Mouse (Mus musculus): ENCODE results near the gene Itln1. TPM values are rescaled to one million over a fixed set of nuclear protein-coding genes. Genes with fewer than 3 reads are reported as not detected.

The Itln1 gene
- polyA plus RNA-seq, 1 experiment from 2014 or later = not detected

DNA sequence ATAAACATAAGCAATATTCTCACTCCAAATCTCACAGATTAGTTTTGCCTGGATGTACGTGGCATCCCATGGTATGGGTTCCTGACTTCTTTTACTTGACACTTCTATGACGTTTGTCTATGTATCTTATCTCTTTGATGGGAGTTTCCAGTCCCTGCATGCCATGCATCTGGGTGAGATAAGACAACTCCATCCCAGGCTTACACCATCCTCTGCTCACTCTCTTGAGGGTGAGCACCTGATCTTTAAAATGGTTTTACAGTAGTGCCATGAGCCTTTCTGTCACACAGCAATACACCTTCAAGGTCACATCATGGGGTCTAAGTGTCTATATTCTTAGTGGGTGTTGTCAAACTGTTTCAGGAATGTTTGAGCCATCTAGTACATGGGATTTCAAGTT lies 25.2 kb upstream of the Itln1 start:
- ATAC-seq (ENCODE audit: low FRiP score, low TSS enrichment) = no peak
- Histone ChIP-seq H3K4me3 (ENCODE audit: low read length) (no peak overlapping the region), H3K27ac (ENCODE audit: low read length) (no peak overlapping the region), H3K27me3 (ENCODE audit: insufficient read depth, low read length) (no peaks in the 10 kb centered on the region), H3K36me3 (ENCODE audit: insufficient read depth, low read length) (no peaks in the 10 kb centered on the region), H3K4me1 (ENCODE audit: insufficient read depth, low read length) (no peaks in the 10 kb centered on the region), H3K9ac (replicated peaks; ENCODE audit: low read length) (no peak overlapping the region), H3K9me3 (ENCODE audit: low read length) (no peaks in the 10 kb centered on the region), H3K4me2 (replicated peaks; ENCODE audit: low read depth, low read length) (no peak overlapping the region)
- WGBS = 74% methylated on average over 2 of the region's 2 CpGs

GRCm38 (mm10) chr1:171558898-171559297 lies 23.8 kb upstream of the Itln1 start, which contains the start of gene Cd244a:
Gene Cd244a, plus strand, starts transcription at chr1:171559193.
- WGBS = 76% methylated on average over 4 of the region's 4 CpGs
- Histone ChIP-seq H3K4me2 (replicated peaks; ENCODE audit: low read depth, low read length) (no peak within 1 kb of the TSS), H3K4me1 (ENCODE audit: insufficient read depth, low read length) (no peaks in the 10 kb centered on the region), H3K9me3 (ENCODE audit: low read length) (no peaks in the 10 kb centered on the region), H3K9ac (replicated peaks; ENCODE audit: low read length) (no peak within 1 kb of the TSS), H3K4me3 (ENCODE audit: low read length) (no peak within 1 kb of the TSS), H3K36me3 (ENCODE audit: insufficient read depth, low read length) (no peaks in the 10 kb centered on the region), H3K27me3 (ENCODE audit: insufficient read depth, low read length) (no peaks in the 10 kb centered on the region), H3K27ac (ENCODE audit: low read length) (no peak within 1 kb of the TSS)
- no peak for ATAC-seq (ENCODE audit: low FRiP score, low TSS enrichment)

- Histone ChIP-seq H3K4me1 (ENCODE audit: insufficient read depth, low read length) (no peaks in the 10 kb centered on the region), H3K4me2 (replicated peaks; ENCODE audit: low read depth, low read length) (no peak overlapping the region), H3K36me3 (ENCODE audit: insufficient read depth, low read length) (no peaks in the 10 kb centered on the region), H3K27ac (ENCODE audit: low read length) (no peak overlapping the region), H3K27me3 (ENCODE audit: insufficient read depth, low read length) (no peaks in the 10 kb centered on the region), H3K9ac (replicated peaks; ENCODE audit: low read length) (no peak overlapping the region), H3K4me3 (ENCODE audit: low read length) (no peak overlapping the region), H3K9me3 (ENCODE audit: low read length) (no peaks in the 10 kb centered on the region)
- WGBS = 69% methylated on average over 6 of the region's 6 CpGs
- ATAC-seq (ENCODE audit: low FRiP score, low TSS enrichment) = no peak
These were observed 23.3 kb upstream of the Itln1 start for GRCm38 (mm10) chr1:171558407-171558806.

- no peak for ATAC-seq (ENCODE audit: low FRiP score, low TSS enrichment)
- H3K4me3 ChIP-seq (ENCODE audit: low read length) = no peak overlapping the region
These were observed 21.3 kb upstream of the Itln1 start for GRCm38 (mm10) chr1:171556366-171556765.

DNA sequence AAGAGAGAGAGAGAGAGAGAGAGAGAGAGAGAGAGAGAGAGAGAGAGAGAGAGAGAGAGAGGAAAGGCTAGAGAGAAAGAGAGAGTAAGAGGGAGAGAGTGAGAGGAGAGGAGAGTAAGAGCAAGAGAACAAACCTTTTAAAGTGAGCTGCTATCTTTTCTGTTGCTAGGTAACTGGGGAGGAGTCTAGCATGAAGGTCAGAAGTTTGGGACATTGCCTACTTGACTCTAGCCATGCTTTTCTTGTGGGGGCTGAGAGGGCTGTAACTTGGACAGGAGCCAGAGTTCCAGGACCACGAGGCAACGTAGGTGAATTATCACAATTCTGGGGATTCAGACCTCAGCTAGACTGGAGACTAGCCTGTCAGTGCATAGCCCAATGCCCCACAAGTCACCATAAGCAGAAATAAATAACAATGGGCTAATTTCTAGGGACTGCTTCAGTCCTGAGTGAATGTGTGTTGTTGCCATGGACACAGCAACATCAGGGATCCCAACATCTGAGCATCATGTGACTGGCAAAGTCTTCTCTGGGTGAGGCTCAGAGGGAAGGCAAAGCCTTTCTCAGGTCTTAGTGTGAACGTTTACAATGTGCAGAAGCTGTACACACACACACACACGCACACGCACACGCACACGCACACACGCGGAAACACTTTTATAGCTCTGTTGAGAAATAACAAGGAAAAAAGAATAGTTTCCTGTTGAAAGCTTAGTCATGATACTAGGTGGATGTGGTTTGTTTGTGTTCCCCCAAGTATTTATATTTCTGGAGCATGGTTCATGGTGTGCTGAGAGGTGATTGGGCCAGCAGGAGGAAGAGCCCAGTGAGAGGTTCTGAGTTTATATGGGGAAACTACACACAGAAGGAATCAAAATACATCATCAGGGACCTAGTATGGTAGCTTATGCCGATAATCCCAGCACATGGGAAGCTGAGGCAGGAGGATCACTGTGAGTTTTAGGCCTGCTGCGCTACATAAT lies 18.6 kb upstream of the Itln1 start:
- H3K4me2 ChIP-seq (replicated peaks; ENCODE audit: low read depth, low read length) = no peak overlapping the region
- 0 out of 2 replicates have a peak, but pooled peaks cover 3% of the 10 kb centered on the region for H3K9me3 ChIP-seq (ENCODE audit: low read length)
- H3K36me3 ChIP-seq (ENCODE audit: insufficient read depth, low read length) = no peaks in the 10 kb centered on the region
- H3K27ac ChIP-seq (ENCODE audit: low read length) = no peak overlapping the region
- no peaks in the 10 kb centered on the region for H3K4me1 ChIP-seq (ENCODE audit: insufficient read depth, low read length)
- WGBS = 80% methylated on average over 11 of the region's 11 CpGs
- H3K27me3 ChIP-seq (ENCODE audit: insufficient read depth, low read length) = no peaks in the 10 kb centered on the region
- no peak overlapping the region for H3K9ac ChIP-seq (replicated peaks; ENCODE audit: low read length)
- H3K4me3 ChIP-seq (ENCODE audit: low read length) = no peak overlapping the region
- no peak for ATAC-seq (ENCODE audit: low FRiP score, low TSS enrichment)

More at GRCm38 (mm10) chr1:171556366-171556765, 21.3 kb upstream of the Itln1 start:
- Histone ChIP-seq H3K4me2 (replicated peaks; ENCODE audit: low read depth, low read length) (no peak overlapping the region), H3K27me3 (ENCODE audit: insufficient read depth, low read length) (no peaks in the 10 kb centered on the region), H3K9me3 (ENCODE audit: low read length) (no peaks in the 10 kb centered on the region), H3K9ac (replicated peaks; ENCODE audit: low read length) (no peak overlapping the region), H3K36me3 (ENCODE audit: insufficient read depth, low read length) (no peaks in the 10 kb centered on the region), H3K27ac (ENCODE audit: low read length) (no peak overlapping the region), H3K4me1 (ENCODE audit: insufficient read depth, low read length) (no peaks in the 10 kb centered on the region)
- WGBS = 75% methylated on average over 2 of the region's 2 CpGs

GRCm38 (mm10) chr1:171552230-171552629 lies 17.1 kb upstream of the Itln1 start:
- Histone ChIP-seq H3K4me1 (ENCODE audit: insufficient read depth, low read length) (no peaks in the 10 kb centered on the region), H3K9ac (replicated peaks; ENCODE audit: low read length) (no peak overlapping the region), H3K36me3 (ENCODE audit: insufficient read depth, low read length) (no peaks in the 10 kb centered on the region), H3K4me2 (replicated peaks; ENCODE audit: low read depth, low read length) (no peak overlapping the region), H3K9me3 (ENCODE audit: low read length) (0 out of 2 replicates have a peak, but pooled peaks cover 3% of the 10 kb centered on the region), H3K27me3 (ENCODE audit: insufficient read depth, low read length) (no peaks in the 10 kb centered on the region), H3K27ac (ENCODE audit: low read length) (no peak overlapping the region), H3K4me3 (ENCODE audit: low read length) (no peak overlapping the region)
- ATAC-seq (ENCODE audit: low FRiP score, low TSS enrichment) = no peak
- WGBS = 79% methylated on average over 2 of the region's 2 CpGs

DNA sequence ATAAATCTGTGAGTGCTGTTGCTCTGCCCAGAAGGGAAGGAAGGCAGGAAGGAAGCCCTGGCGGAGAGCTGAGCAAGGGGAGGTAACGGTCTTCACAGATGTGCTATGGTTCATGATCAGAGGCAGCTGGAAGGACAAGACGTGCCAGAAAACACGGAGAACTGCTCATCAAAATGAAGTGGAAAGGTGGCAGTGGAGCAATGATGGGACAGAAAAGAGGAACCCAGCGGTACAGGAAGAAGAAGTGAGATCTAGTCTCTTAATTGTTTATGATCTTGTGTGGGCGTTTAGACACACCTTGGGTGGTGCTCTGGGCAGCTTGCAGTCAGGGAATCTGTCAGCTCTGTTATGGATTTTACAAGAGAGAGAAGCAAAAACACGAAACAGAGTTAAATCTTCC lies 16.2 kb upstream of the Itln1 start:
- 0 out of 2 replicates have a peak, but pooled peaks cover 3% of the 10 kb centered on the region for H3K9me3 ChIP-seq (ENCODE audit: low read length)
- H3K4me3 ChIP-seq (ENCODE audit: low read length) = no peak overlapping the region
- no peak overlapping the region for H3K9ac ChIP-seq (replicated peaks; ENCODE audit: low read length)
- H3K36me3 ChIP-seq (ENCODE audit: insufficient read depth, low read length) = no peaks in the 10 kb centered on the region
- H3K4me1 ChIP-seq (ENCODE audit: insufficient read depth, low read length) = no peaks in the 10 kb centered on the region
- no peak overlapping the region for H3K27ac ChIP-seq (ENCODE audit: low read length)
- no peak overlapping the region for H3K4me2 ChIP-seq (replicated peaks; ENCODE audit: low read depth, low read length)
- 54% methylated on average over 7 of the region's 7 CpGs for WGBS
- H3K27me3 ChIP-seq (ENCODE audit: insufficient read depth, low read length) = no peaks in the 10 kb centered on the region
- no peak for ATAC-seq (ENCODE audit: low FRiP score, low TSS enrichment)

GRCm38 (mm10) chr1:171540694-171541093 lies 5.6 kb upstream of the Itln1 start:
- no peak overlapping the region for H3K9ac ChIP-seq (replicated peaks; ENCODE audit: low read length)
- H3K27ac ChIP-seq (ENCODE audit: low read length) = no peak overlapping the region
- 78% methylated on average over 1 of the region's 1 CpGs for WGBS
- ATAC-seq (ENCODE audit: low FRiP score, low TSS enrichment) = no peak
- H3K4me2 ChIP-seq (replicated peaks; ENCODE audit: low read depth, low read length) = no peak overlapping the region
- H3K4me1 ChIP-seq (ENCODE audit: insufficient read depth, low read length) = no peaks in the 10 kb centered on the region
- peaks cover 11% of the 10 kb centered on the region; the same call in 1 of the 2 replicates for H3K9me3 ChIP-seq (ENCODE audit: low read length)
- no peaks in the 10 kb centered on the region for H3K36me3 ChIP-seq (ENCODE audit: insufficient read depth, low read length)
- no peaks in the 10 kb centered on the region for H3K27me3 ChIP-seq (ENCODE audit: insufficient read depth, low read length)
- H3K4me3 ChIP-seq (ENCODE audit: low read length) = no peak overlapping the region

GRCm38 (mm10) chr1:171534557-171534956 lies 537 bp downstream of the Itln1 start:
- no peak overlapping the region for H3K9ac ChIP-seq (replicated peaks; ENCODE audit: low read length)
- no peak overlapping the region for H3K4me3 ChIP-seq (ENCODE audit: low read length)
- H3K4me1 ChIP-seq (ENCODE audit: insufficient read depth, low read length) = no peaks in the 10 kb centered on the region
- H3K27me3 ChIP-seq (ENCODE audit: insufficient read depth, low read length) = no peaks in the 10 kb centered on the region
- no peaks in the 10 kb centered on the region for H3K36me3 ChIP-seq (ENCODE audit: insufficient read depth, low read length)
- peaks cover 7% of the 10 kb centered on the region; the same call in 1 of the 2 replicates for H3K9me3 ChIP-seq (ENCODE audit: low read length)
- no peak overlapping the region for H3K27ac ChIP-seq (ENCODE audit: low read length)
- no peak for ATAC-seq (ENCODE audit: low FRiP score, low TSS enrichment)
- no peak overlapping the region for H3K4me2 ChIP-seq (replicated peaks; ENCODE audit: low read depth, low read length)

DNA sequence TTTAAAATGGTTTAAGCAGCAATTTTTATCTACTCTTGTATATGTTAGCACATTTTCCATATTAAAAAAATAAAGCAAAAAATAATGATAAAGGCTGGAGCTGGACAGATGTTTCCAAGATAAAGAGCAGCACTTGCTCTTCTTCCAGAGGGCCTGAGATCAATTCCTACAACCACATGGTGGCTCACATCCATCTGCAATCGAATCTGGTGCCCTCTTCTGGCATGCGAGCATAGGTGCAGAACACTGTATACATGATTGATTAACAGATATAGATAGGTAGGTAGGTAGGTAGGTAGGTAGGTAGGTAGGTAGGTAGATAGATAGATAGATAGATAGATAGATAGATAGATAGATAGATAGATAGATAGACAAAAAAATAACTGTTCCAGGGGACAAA lies 2.3 kb downstream of the Itln1 start:
- no peak for ATAC-seq (ENCODE audit: low FRiP score, low TSS enrichment)
- WGBS = 59% methylated on average over 2 of the region's 2 CpGs
- Histone ChIP-seq H3K27me3 (ENCODE audit: insufficient read depth, low read length) (no peaks in the 10 kb centered on the region), H3K27ac (ENCODE audit: low read length) (no peak overlapping the region), H3K9ac (replicated peaks; ENCODE audit: low read length) (no peak overlapping the region), H3K36me3 (ENCODE audit: insufficient read depth, low read length) (no peaks in the 10 kb centered on the region), H3K9me3 (ENCODE audit: low read length) (no peaks in the 10 kb centered on the region), H3K4me1 (ENCODE audit: insufficient read depth, low read length) (no peaks in the 10 kb centered on the region), H3K4me2 (replicated peaks; ENCODE audit: low read depth, low read length) (no peak overlapping the region), H3K4me3 (ENCODE audit: low read length) (no peak overlapping the region)
